Mouse (Mus musculus) intestine, embryonic 16.5 days (tissue): ENCODE data around the gene Lrrn3. TPM values are rescaled to one million over a fixed set of nuclear protein-coding genes. Genes with fewer than 3 reads are reported as not detected.

Source experiments
- ATAC-seq: fragments of 200-750 bp; cut with Nextera tagmentation; 2 replicates; pipeline ENCODE4 v1.8.0; 2017; ENCODE audit warnings: moderate TSS enrichment, moderate library complexity
- H3K27ac ChIP-seq: fragments of 300-500 bp; sonication (generic); 2 replicates; pipeline ENCODE4 v1.5.1; 2014; ENCODE audit warnings: mild to moderate bottlenecking, low read length
- H3K27me3 ChIP-seq: fragments of 300-500 bp; sonication (generic); replicated peaks from 2 replicates; pipeline ENCODE4 v1.6.1; 2014; ENCODE audit warnings: low read length, control low read depth, mixed read lengths; ENCODE audit not compliant: control insufficient read depth, insufficient read depth
- H3K36me3 ChIP-seq: fragments of 300-500 bp; sonication (generic); 2 replicates; pipeline ENCODE4 v1.6.1; 2014; ENCODE audit warnings: low read length, control low read depth; ENCODE audit not compliant: control insufficient read depth, insufficient read depth
- H3K4me1 ChIP-seq: fragments of 300-500 bp; sonication (generic); 2 replicates; pipeline ENCODE4 v1.6.1; 2014; ENCODE audit warnings: low read length, control low read depth, mixed read lengths; ENCODE audit not compliant: control insufficient read depth, insufficient read depth
- H3K4me2 ChIP-seq: fragments of 300-500 bp; sonication (generic); 2 replicates; pipeline ENCODE4 v1.6.1; 2014; ENCODE audit warnings: low read depth, low read length, control low read depth
- H3K4me3 ChIP-seq: fragments of 300-500 bp; sonication (generic); 2 replicates; pipeline ENCODE4 v1.5.1; 2014; ENCODE audit warnings: mild to moderate bottlenecking, low read length
- H3K9ac ChIP-seq: fragments of 300-500 bp; sonication (generic); 2 replicates; pipeline ENCODE4 v1.6.1; 2014; ENCODE audit warnings: low read depth, low read length
- H3K9me3 ChIP-seq: fragments of 300-500 bp; sonication (generic); 2 replicates; pipeline ENCODE4 v1.6.1; 2016; ENCODE audit warnings: low read length, control low read depth; ENCODE audit not compliant: control insufficient read depth
- WGBS: fragments of 180-500 bp; shearing (Covaris S2); extraction: QIAGEN DNeasy Blood & Tissue Kit; methylation state at CpG from one replicate; pipeline ENCODE4 v1.1.7; 2014; 5-methylcytosine and 5-hydroxymethylcytosine counted together
- polyA plus RNA-seq: library from polyadenylated mRNA; unstranded; fragments of >200 nt; fragmentation: Nextera tagmentation; extraction: Ambion mirVana; gene quantifications from 2 replicates; pipeline ENCODE4 v1.2.1, GENCODE M21; 2015

Lrrn3 gene
- polyA plus RNA-seq, 1 experiment from 2014 or later = 6.1 TPM

DNA sequence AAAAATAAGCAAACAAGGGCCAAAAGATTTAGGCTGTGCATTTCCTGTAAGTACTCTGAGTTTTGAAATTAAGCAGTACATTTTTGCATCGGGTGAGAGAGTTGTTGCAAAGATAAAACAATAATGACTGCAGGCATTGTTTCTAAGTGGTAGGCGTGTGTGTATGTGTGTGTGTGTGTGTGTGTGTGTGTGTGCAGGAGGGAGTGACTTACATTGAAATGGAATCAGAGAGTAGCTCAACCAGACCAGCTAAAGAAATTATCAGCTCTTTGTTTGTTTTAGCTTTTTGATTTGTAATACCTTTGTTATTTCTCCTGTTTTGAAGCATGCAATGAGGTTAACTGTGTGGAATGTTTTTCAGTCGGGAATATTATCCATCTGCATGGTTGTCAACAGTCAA lies 84.3 kb downstream of the Lrrn3 start:
- no peaks in the 10 kb centered on the region for H3K27me3 ChIP-seq
- H3K4me3 ChIP-seq = no peak overlapping the region
- H3K36me3 ChIP-seq = no peaks in the 10 kb centered on the region
- H3K4me1 ChIP-seq = no peaks in the 10 kb centered on the region
- no peak overlapping the region for H3K4me2 ChIP-seq
- no peak overlapping the region for H3K9ac ChIP-seq
- WGBS = 52% methylated on average over 3 of the region's 3 CpGs
- ATAC-seq = no peak
- no peaks in the 10 kb centered on the region for H3K9me3 ChIP-seq
- no peak overlapping the region for H3K27ac ChIP-seq
